Mouse (Mus musculus) brain, embryonic 14.5 days (tissue): ENCODE measurements around the gene Polr2f.

Experiments used
- CTCF ChIP-seq: fragments of 200-500 bp; IDR thresholded peaks from 2 replicates; pipeline ENCODE4 v1.5.1; 2012; ENCODE audit warnings: inconsistent platforms, mild to moderate bottlenecking, moderate library complexity, borderline replicate concordance; ENCODE audit not compliant: insufficient read depth, insufficient read length; ENCODE audit errors: extremely low read depth
- POLR2A ChIP-seq: fragments of 200-500 bp; IDR thresholded peaks from 2 replicates; pipeline ENCODE4 v1.6.1; 2012; ENCODE audit warnings: mild to moderate bottlenecking, inconsistent platforms, borderline replicate concordance; ENCODE audit not compliant: poor library complexity, insufficient read depth, insufficient read length, severe bottlenecking; ENCODE audit errors: extremely low read depth

- TF ChIP-seq CTCF (no peak), POLR2A (no peak)
Observed at GRCm38 (mm10) chr15:79124331-79124875, 16.4 kb upstream of the Polr2f start.
